Mouse (Mus musculus): ENCODE data around the gene Gpr157. TPM values are rescaled to one million over a fixed set of nuclear protein-coding genes. Genes with fewer than 3 reads are reported as not detected.

Gene Gpr157
- polyA plus RNA-seq, 1 experiment from 2014 or later, result 0.79 TPM

DNA sequence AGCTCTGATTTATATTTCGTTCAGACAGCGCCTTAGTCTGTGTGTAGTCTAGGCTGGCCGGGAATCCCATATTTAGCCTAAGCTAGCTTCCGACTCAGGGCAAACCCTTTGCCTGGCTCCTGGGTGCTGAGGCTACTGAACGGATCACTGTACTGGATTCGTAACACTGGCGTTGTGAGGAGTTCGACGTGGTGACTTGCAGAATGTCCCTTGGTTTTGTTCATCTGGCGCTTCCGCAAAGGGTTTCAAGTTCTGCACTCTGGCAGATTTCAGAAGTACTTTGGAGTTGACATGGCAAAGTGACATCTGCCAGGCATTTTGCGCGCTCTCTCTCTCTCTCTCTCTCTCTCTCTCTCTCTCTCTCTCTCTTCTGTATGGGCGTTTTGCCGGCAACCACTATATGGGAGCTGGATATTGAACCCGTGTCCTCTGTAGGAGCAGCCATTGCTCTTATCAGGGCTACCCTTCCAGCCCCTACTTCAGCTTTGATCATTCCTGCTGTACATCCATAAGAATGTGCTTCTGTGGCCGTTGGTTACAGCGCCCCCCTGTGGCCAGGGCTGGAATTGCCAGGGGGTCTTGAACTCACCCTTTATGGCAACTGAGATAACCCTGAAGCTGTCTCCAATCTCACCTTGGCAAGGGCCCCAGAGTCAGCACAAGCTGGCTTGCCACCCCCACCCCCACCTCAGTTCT is 4.9 kb downstream of the Gpr157 start:
- no peak for ATAC-seq (ENCODE audit: insufficient number of reproducible peaks, insufficient read depth, low FRiP score, low TSS enrichment, low read depth)
- no peaks in the 10 kb centered on the region for H3K9me3 ChIP-seq
- H3K9ac ChIP-seq (replicated peaks), result no peak overlapping the region
- peaks cover 27% of the 10 kb centered on the region for H3K4me1 ChIP-seq (replicated peaks)
- H3K4me3 ChIP-seq (replicated peaks), result no peak overlapping the region
- H3K4me2 ChIP-seq, result no peak overlapping the region
- WGBS, result 84% methylated on average over 18 of the region's 18 CpGs
- H3K27ac ChIP-seq, result no peak overlapping the region
- no peaks in the 10 kb centered on the region for H3K36me3 ChIP-seq
- H3K27me3 ChIP-seq, result peaks cover 37% of the 10 kb centered on the region

DNA sequence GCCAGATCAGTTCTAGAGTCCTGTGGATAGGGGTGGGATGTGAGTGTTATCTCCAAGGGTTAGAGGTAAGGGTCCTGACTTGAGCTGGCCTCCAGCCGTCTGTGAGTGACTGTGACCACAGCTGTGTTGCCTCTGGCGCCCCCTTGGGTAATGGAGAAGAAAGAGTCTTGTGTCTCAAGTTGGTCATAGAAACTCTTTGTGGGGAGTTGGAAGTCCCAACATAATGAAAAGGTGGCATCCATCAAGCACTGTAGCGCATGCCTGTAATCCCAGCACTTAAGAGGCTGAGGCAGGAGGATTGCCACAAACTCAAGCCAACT is 5.4 kb downstream of the Gpr157 start:
- Histone ChIP-seq H3K4me2 (no peak overlapping the region), H3K9me3 (no peaks in the 10 kb centered on the region), H3K27ac (no peak overlapping the region), H3K36me3 (no peaks in the 10 kb centered on the region), H3K9ac (replicated peaks) (no peak overlapping the region), H3K4me3 (replicated peaks) (no peak overlapping the region), H3K27me3 (peaks cover 37% of the 10 kb centered on the region), H3K4me1 (replicated peaks) (peaks cover 27% of the 10 kb centered on the region)
- 55% methylated on average over 3 of the region's 3 CpGs for WGBS
- ATAC-seq (ENCODE audit: insufficient number of reproducible peaks, insufficient read depth, low FRiP score, low TSS enrichment, low read depth), result no peak

DNA sequence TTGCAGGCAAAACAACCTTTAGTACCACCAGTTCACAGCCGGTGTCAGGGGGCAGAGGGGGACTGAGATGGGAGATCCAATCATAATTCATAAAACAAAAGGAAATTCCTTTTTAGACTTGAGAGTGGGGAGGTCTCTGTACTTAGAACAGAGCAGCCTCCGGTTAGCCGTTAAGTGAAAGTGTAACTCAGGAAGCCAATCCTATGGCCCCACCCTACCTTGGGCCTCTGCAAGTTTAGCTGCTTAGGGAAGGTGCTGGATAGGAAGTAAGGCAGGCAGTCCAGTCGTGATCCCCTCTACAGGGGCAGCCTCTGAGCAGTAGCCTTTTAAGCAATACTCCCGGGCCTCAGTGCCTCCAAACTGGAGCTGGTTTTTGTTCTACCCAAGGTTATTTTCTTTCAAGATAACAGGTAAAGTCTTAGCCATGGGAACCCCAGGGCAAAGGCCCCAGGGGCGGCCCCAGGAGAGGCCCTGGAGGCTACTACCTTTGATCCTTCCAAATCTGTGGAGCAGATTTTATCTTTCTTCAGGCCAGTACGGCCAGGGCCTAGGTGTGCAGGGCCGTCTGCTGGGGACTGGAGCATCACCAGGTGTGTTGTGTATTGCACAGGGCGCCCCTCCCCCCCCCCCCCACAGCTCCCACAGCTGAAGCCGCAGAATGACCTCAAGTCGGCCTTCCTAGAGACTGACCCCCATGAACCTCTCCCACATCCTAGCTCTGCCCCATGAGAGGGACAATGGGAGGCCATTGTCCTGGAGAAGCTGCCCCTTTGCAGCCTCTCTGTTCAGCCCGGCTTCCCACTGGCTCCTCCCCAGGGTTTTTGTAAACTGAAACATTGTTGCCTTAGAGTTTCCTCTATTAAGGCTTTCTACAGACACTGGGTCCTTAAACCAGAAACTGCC is 6.6 kb downstream of the Gpr157 start:
- Histone ChIP-seq H3K4me1 (replicated peaks) (peaks cover 19% of the 10 kb centered on the region), H3K9ac (replicated peaks) (no peak overlapping the region; the same call in 1 of the 2 replicates), H3K9me3 (no peaks in the 10 kb centered on the region), H3K4me2 (no peak overlapping the region), H3K36me3 (no peaks in the 10 kb centered on the region), H3K27me3 (peaks cover 27% of the 10 kb centered on the region), H3K4me3 (replicated peaks) (no peak overlapping the region), H3K27ac (peak overlapping the region; percentile 26; the same call in 1 of the 2 replicates)
- no peak for ATAC-seq (ENCODE audit: insufficient number of reproducible peaks, insufficient read depth, low FRiP score, low TSS enrichment, low read depth)
- 50% methylated on average over 11 of the region's 12 CpGs for WGBS

DNA sequence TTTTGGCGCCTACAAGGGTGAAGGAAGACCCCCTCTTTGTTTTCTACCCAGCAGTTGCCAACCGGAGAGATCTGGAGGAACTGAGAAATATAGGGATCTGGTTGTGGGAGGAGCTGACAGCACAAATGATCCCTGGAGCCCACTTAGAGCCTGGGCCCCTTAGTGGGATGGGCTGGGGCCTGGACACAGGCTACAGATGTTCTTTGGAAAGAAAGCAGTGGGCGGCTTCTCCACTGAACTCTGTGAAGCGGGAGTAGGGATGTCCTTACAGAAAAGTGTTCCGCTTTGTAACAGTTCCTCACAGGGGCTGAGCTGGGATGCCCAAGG is 7.3 kb downstream of the Gpr157 start:
- no peak overlapping the region for H3K4me3 ChIP-seq (replicated peaks)
- H3K27ac ChIP-seq, result peak overlapping the region; percentile 26; the same call in 1 of the 2 replicates
- H3K9me3 ChIP-seq, result no peaks in the 10 kb centered on the region
- 52% methylated on average over 5 of the region's 5 CpGs for WGBS
- no peak overlapping the region for H3K4me2 ChIP-seq
- peaks cover 25% of the 10 kb centered on the region for H3K27me3 ChIP-seq
- H3K4me1 ChIP-seq (replicated peaks), result peaks cover 19% of the 10 kb centered on the region
- no peaks in the 10 kb centered on the region for H3K36me3 ChIP-seq
- no peak overlapping the region; the same call in 1 of the 2 replicates for H3K9ac ChIP-seq (replicated peaks)
- no peak for ATAC-seq (ENCODE audit: insufficient number of reproducible peaks, insufficient read depth, low FRiP score, low TSS enrichment, low read depth)

DNA sequence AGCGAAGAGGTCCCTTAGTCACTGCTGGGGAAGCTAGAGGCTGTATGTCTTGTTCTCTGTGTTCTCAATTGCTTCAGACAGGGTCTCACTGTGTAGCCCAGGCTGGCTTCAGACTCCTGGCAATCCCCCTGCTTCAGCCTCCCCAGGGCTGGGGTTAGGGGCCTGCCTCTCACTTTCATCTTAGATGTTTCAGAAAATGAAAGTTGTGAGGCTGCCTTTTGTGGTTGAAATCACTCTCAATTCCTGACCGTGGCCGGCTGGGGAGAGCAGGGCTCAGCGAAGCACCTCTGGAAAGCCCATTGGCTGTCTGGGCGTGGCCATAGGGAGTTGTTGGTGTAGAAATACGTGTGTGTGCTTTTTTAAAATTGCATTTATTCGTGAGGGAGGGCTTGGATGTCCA is 9.1 kb downstream of the Gpr157 start:
- 71% methylated on average over 7 of the region's 7 CpGs for WGBS
- no peaks in the 10 kb centered on the region for H3K9me3 ChIP-seq
- H3K4me3 ChIP-seq (replicated peaks), result no peak overlapping the region
- H3K4me2 ChIP-seq, result no peak overlapping the region
- H3K36me3 ChIP-seq, result no peaks in the 10 kb centered on the region
- H3K27ac ChIP-seq, result no peak overlapping the region
- peaks cover 19% of the 10 kb centered on the region for H3K4me1 ChIP-seq (replicated peaks)
- no peak for ATAC-seq (ENCODE audit: insufficient number of reproducible peaks, insufficient read depth, low FRiP score, low TSS enrichment, low read depth)
- peaks cover 20% of the 10 kb centered on the region for H3K27me3 ChIP-seq
- no peak overlapping the region for H3K9ac ChIP-seq (replicated peaks)

GRCm38 (mm10) chr4:150097847-150098246 is 10.7 kb downstream of the Gpr157 start:
- H3K27ac ChIP-seq, result no peak overlapping the region
- ATAC-seq (ENCODE audit: insufficient number of reproducible peaks, insufficient read depth, low FRiP score, low TSS enrichment, low read depth), result no peak
- no peaks in the 10 kb centered on the region for H3K36me3 ChIP-seq
- no peaks in the 10 kb centered on the region for H3K9me3 ChIP-seq
- H3K9ac ChIP-seq (replicated peaks), result no peak overlapping the region
- peaks cover 19% of the 10 kb centered on the region for H3K4me1 ChIP-seq (replicated peaks)
- no peak overlapping the region for H3K4me2 ChIP-seq
- peaks cover 19% of the 10 kb centered on the region for H3K27me3 ChIP-seq
- no peak overlapping the region for H3K4me3 ChIP-seq (replicated peaks)
- WGBS, result 70% methylated on average over 4 of the region's 4 CpGs

GRCm38 (mm10) chr4:150098880-150099279 is 11.7 kb downstream of the Gpr157 start:
- Histone ChIP-seq H3K9ac (replicated peaks) (no peak overlapping the region), H3K9me3 (no peaks in the 10 kb centered on the region), H3K27me3 (peaks cover 18% of the 10 kb centered on the region), H3K4me1 (replicated peaks) (peaks cover 14% of the 10 kb centered on the region), H3K27ac (no peak overlapping the region), H3K36me3 (no peaks in the 10 kb centered on the region), H3K4me3 (replicated peaks) (no peak overlapping the region), H3K4me2 (no peak overlapping the region)
- no peak for ATAC-seq (ENCODE audit: insufficient number of reproducible peaks, insufficient read depth, low FRiP score, low TSS enrichment, low read depth)
- WGBS, result 22% methylated on average over 10 of the region's 10 CpGs

DNA sequence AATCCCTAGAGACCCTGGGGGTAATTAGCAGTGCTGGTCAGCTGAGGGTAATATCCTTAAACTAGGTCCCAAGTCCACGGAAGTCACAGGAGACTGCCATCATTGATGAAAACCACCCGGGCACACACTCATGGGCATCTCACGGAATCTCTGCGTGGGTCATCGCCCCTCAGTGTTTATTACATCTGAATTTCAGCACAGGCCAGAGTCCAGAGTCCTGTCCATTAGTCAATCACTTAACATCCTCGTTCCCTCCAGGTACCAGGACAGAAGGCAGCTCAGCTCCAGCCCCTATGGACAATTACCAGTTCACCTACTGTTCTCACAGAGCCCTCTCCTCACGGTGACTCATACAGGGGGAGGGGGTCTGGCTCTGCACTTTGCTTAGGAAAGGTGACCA is 15.7 kb downstream of the Gpr157 start:
- ATAC-seq (ENCODE audit: insufficient number of reproducible peaks, insufficient read depth, low FRiP score, low TSS enrichment, low read depth), result no peak
- Histone ChIP-seq H3K4me3 (replicated peaks) (no peak overlapping the region), H3K4me1 (replicated peaks) (0 out of 2 replicates have a peak, but pooled peaks cover 8% of the 10 kb centered on the region), H3K27ac (no peak overlapping the region), H3K27me3 (peaks cover 15% of the 10 kb centered on the region), H3K4me2 (no peak overlapping the region), H3K9ac (replicated peaks) (no peak overlapping the region), H3K9me3 (no peaks in the 10 kb centered on the region), H3K36me3 (no peaks in the 10 kb centered on the region)
- 86% methylated on average over 7 of the region's 7 CpGs for WGBS

DNA sequence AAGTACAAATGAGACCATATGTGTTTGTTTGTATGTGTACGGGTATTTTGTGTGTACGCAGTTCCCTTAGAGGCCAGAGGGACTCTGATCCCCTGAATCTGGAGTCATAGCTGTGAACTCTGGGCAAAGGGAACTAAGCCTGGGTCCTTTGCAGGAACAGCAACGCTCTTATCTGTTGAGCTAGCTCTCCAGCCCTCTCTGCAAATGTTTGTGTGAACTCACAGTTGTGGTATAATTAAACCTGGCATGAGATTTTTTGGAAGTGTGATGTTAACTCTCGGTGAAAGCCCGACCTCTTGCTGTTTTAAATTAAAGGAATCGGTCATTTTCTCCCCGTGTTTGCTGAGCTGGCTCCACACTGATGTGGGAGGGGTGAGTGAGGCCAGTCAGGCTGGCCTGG is 18.5 kb downstream of the Gpr157 start:
- no peaks in the 10 kb centered on the region for H3K9me3 ChIP-seq
- 0 out of 2 replicates have a peak, but pooled peaks cover under 1% of the 10 kb centered on the region for H3K27me3 ChIP-seq
- WGBS, result 36% methylated on average over 7 of the region's 7 CpGs
- H3K4me2 ChIP-seq, result no peak overlapping the region
- H3K4me1 ChIP-seq (replicated peaks), result 0 out of 2 replicates have a peak, but pooled peaks cover 8% of the 10 kb centered on the region
- H3K27ac ChIP-seq, result no peak overlapping the region
- H3K36me3 ChIP-seq, result no peaks in the 10 kb centered on the region
- H3K4me3 ChIP-seq (replicated peaks), result no peak overlapping the region
- H3K9ac ChIP-seq (replicated peaks), result no peak overlapping the region
- no peak for ATAC-seq (ENCODE audit: insufficient number of reproducible peaks, insufficient read depth, low FRiP score, low TSS enrichment, low read depth)

GRCm38 (mm10) chr4:150106637-150107036 is 19.5 kb downstream of the Gpr157 start:
- no peaks in the 10 kb centered on the region for H3K9me3 ChIP-seq
- 77% methylated on average over 5 of the region's 5 CpGs for WGBS

DNA sequence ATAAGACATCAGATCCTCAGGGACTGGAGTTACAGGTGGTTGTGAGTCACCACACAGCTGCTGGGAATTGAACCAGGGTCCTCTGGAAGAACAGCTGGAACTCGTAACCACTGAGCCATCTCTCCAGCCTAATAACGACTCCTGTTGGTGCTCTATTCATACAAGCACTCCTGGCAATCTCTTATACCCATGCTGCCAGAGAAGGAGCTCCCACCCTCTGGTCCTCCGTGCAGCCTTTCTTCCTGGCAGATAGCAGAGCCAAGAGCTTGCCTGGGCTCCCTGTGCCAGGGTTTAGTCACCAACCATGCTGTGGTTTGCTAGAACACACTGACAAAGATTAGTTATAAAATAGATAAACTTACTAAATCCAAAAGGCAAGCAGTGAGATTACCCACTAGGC is 22.5 kb downstream of the Gpr157 start:
- H3K9me3 ChIP-seq, result no peaks in the 10 kb centered on the region
- H3K4me1 ChIP-seq (replicated peaks), result no peaks in the 10 kb centered on the region
- H3K36me3 ChIP-seq, result no peaks in the 10 kb centered on the region
- no peak overlapping the region for H3K9ac ChIP-seq (replicated peaks)
- H3K4me2 ChIP-seq, result no peak overlapping the region
- no peak for ATAC-seq (ENCODE audit: insufficient number of reproducible peaks, insufficient read depth, low FRiP score, low TSS enrichment, low read depth)
- H3K4me3 ChIP-seq (replicated peaks), result no peak overlapping the region
- no peak overlapping the region for H3K27ac ChIP-seq
- 54% methylated on average over 3 of the region's 3 CpGs for whole genome bisulfite sequencing
- H3K27me3 ChIP-seq, result no peaks in the 10 kb centered on the region

More at GRCm38 (mm10) chr4:150106637-150107036, 19.5 kb downstream of the Gpr157 start:
- H3K4me3 ChIP-seq (replicated peaks), result no peak overlapping the region
- no peaks in the 10 kb centered on the region for H3K27me3 ChIP-seq
- H3K36me3 ChIP-seq, result no peaks in the 10 kb centered on the region
- H3K27ac ChIP-seq, result no peak overlapping the region
- ATAC-seq (ENCODE audit: insufficient number of reproducible peaks, insufficient read depth, low FRiP score, low TSS enrichment, low read depth), result no peak
- H3K4me1 ChIP-seq (replicated peaks), result 0 out of 2 replicates have a peak, but pooled peaks cover 8% of the 10 kb centered on the region
- no peak overlapping the region for H3K4me2 ChIP-seq
- no peak overlapping the region for H3K9ac ChIP-seq (replicated peaks)

Data from limb, embryonic 12.5 days (tissue).